Mouse (Mus musculus): Measurements from ENCODE around the gene Prkn. TPM values are rescaled to one million over a fixed set of nuclear protein-coding genes. Genes with fewer than 3 reads are reported as not detected.

Gene Prkn
- polyA plus RNA-seq, 1 experiment = 5.7 TPM

- TF ChIP-seq CTCF (IDR thresholded peaks at IDR 0.05; ENCODE audit: borderline replicate concordance, extremely low read depth, insufficient read depth, insufficient read length) (no peak), POLR2A (IDR thresholded peaks at IDR 0.05; ENCODE audit: borderline replicate concordance, extremely low read depth, insufficient read depth, insufficient read length, poor library complexity, severe bottlenecking) (no peak)
- DNase-seq (ENCODE audit: low read depth) = peak; percentile 58
These were observed 1080.8 kb downstream of the Prkn start for GRCm38 (mm10) chr17:11921026-11921425.

DNA sequence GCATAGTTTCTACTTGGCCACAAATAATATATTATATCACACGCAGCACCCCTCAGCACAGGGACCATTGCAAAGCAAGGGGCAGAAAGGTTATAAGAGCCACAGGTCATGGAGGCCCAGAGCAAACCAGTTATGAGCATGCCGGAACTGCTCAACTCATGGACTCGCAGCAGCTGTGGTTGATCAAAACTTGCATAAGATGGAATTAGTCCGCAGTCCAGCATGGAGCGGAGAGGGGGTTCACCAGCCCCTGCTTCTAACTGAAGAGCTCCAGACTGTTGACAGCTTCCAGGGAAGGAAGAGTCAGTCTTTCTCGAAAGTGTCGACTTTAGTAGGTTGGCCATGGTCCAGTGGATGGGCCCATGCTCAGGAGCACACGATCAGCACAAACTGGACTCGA lies 1083.8 kb downstream of the Prkn start:
- TF ChIP-seq POLR2A (IDR thresholded peaks at IDR 0.05; ENCODE audit: borderline replicate concordance, extremely low read depth, insufficient read depth, insufficient read length, poor library complexity, severe bottlenecking) (no peak), CTCF (IDR thresholded peaks at IDR 0.05; ENCODE audit: borderline replicate concordance, extremely low read depth, insufficient read depth, insufficient read length) (no peak)
- no peak for DNase-seq (ENCODE audit: low read depth)

GRCm38 (mm10) chr17:11926865-11927386 lies 1086.7 kb downstream of the Prkn start:
- peak; percentile 93 for DNase-seq (ENCODE audit: low read depth)
- TF ChIP-seq CTCF (IDR thresholded peaks at IDR 0.05; ENCODE audit: borderline replicate concordance, extremely low read depth, insufficient read depth, insufficient read length) (no peak), POLR2A (IDR thresholded peaks at IDR 0.05; ENCODE audit: borderline replicate concordance, extremely low read depth, insufficient read depth, insufficient read length, poor library complexity, severe bottlenecking) (no peak)

DNA sequence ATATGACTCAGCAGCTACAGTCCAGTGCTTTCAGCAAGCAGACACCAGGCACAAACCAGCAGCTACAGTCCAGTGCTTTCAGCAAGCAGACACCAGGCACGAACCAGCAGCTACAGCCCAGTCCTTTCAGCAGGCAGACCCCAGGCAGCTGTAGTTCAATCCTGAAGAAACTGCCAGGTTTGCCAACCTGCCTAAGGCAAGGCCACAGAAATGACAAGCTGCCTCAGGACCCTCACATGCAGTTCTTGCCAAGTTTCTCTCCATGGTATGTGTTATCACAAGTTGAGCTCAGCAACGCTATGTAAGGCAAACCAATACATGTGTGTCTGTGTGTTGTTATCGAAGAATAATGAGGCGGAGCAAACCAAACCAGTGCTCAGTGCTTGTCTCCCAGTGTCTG lies 1091.5 kb downstream of the Prkn start:
- DNase-seq (ENCODE audit: low read depth) = no peak
- TF ChIP-seq POLR2A (IDR thresholded peaks at IDR 0.05; ENCODE audit: borderline replicate concordance, extremely low read depth, insufficient read depth, insufficient read length, poor library complexity, severe bottlenecking) (no peak), CTCF (IDR thresholded peaks at IDR 0.05; ENCODE audit: borderline replicate concordance, extremely low read depth, insufficient read depth, insufficient read length) (no peak)

GRCm38 (mm10) chr17:11933737-11934136 lies 1093.6 kb downstream of the Prkn start:
- no peak for DNase-seq (ENCODE audit: low read depth)
- TF ChIP-seq CTCF (IDR thresholded peaks at IDR 0.05; ENCODE audit: borderline replicate concordance, extremely low read depth, insufficient read depth, insufficient read length) (no peak), POLR2A (IDR thresholded peaks at IDR 0.05; ENCODE audit: borderline replicate concordance, extremely low read depth, insufficient read depth, insufficient read length, poor library complexity, severe bottlenecking) (no peak)

DNA sequence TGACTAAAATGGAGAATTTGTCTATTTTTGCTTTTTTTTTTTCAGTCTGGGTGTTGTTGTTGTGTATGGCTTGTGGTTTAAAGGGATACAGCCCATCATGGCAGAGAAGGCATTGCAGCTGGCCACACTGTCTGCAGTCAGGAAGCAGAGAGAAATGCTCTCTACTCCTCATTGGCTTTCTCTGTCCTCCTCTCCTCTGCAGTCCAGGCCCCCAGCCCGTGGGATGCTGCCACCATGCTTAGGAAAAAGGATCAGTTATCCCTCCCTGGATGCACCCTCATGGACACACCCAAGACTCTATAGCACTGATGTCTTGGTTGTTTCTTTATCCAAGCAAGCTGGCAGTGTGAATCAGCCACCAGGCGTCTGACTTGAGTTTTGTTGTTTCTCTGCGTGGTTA lies 1107.3 kb downstream of the Prkn start:
- TF ChIP-seq POLR2A (IDR thresholded peaks at IDR 0.05; ENCODE audit: borderline replicate concordance, extremely low read depth, insufficient read depth, insufficient read length, poor library complexity, severe bottlenecking) (no peak), CTCF (IDR thresholded peaks at IDR 0.05; ENCODE audit: borderline replicate concordance, extremely low read depth, insufficient read depth, insufficient read length) (no peak)
- DNase-seq (ENCODE audit: low read depth) = no peak

DNA sequence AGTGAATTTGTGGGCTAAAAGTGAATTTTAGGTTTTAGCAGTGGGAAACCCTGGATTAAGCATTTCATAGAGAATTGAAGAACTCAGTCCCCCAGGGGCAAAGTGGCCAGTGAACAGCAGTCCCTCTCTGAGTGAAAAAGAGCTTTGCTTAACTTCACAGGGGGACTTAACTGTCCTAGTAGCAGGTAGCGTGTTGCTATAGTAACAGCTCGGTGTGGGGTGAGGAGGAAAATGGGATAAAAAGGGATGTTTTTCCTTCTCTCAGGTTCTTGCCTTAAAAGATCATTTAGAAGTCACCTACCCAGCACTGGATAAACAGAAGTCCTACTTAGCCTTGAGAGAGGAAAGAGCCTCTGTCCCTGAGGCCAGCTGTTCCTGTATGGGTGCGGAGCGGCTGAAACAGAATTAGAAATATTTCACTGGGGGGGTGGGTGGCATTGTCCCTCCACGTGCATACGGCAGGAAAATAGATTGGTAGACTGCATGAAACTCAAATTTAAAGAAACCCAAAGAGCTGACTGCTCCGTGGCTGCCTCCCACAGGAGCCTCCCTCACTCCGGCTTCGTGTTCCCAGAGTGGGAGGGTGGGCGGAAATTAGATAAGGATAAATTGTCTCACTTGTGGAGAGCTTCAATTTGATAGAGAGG lies 1109.5 kb downstream of the Prkn start:
- no peak for TF ChIP-seq CTCF (IDR thresholded peaks at IDR 0.05; ENCODE audit: borderline replicate concordance, extremely low read depth, insufficient read depth, insufficient read length)
- TF ChIP-seq POLR2A (IDR thresholded peaks at IDR 0.05; ENCODE audit: borderline replicate concordance, extremely low read depth, insufficient read depth, insufficient read length, poor library complexity, severe bottlenecking) = no peak
- DNase-seq (ENCODE audit: low read depth) = peak; percentile 70

DNA sequence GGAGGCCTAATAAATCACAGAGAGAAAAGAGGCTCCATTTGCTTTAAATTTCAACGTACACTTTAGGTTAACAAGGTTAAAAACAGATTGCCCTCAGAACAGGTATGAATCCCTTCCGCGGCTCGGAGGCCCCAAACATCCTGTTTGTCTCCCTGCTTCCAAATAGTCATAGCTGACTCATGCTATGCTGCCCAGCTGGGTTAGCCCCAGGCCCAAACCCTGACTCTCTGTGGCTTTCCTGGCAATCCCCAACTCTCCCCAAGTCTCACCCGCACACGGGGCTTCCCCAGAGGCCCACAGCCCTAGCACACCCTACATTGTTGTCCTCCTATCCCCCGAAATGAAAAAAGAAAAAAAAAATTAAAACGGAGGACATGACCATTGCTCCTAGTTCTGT lies 1110.0 kb downstream of the Prkn start:
- no peak for DNase-seq (ENCODE audit: low read depth)
- TF ChIP-seq POLR2A (IDR thresholded peaks at IDR 0.05; ENCODE audit: borderline replicate concordance, extremely low read depth, insufficient read depth, insufficient read length, poor library complexity, severe bottlenecking) (no peak), CTCF (IDR thresholded peaks at IDR 0.05; ENCODE audit: borderline replicate concordance, extremely low read depth, insufficient read depth, insufficient read length) (no peak)

- no peak for DNase-seq (ENCODE audit: low read depth)
- TF ChIP-seq CTCF (IDR thresholded peaks at IDR 0.05; ENCODE audit: borderline replicate concordance, extremely low read depth, insufficient read depth, insufficient read length) = no peak
- TF ChIP-seq POLR2A (IDR thresholded peaks at IDR 0.05; ENCODE audit: borderline replicate concordance, extremely low read depth, insufficient read depth, insufficient read length, poor library complexity, severe bottlenecking) = no peak
These were observed 1115.1 kb downstream of the Prkn start for GRCm38 (mm10) chr17:11955317-11955716.

- TF ChIP-seq CTCF (IDR thresholded peaks at IDR 0.05; ENCODE audit: borderline replicate concordance, extremely low read depth, insufficient read depth, insufficient read length) = no peak
- no peak for TF ChIP-seq POLR2A (IDR thresholded peaks at IDR 0.05; ENCODE audit: borderline replicate concordance, extremely low read depth, insufficient read depth, insufficient read length, poor library complexity, severe bottlenecking)
- DNase-seq (ENCODE audit: low read depth) = no peak
These were observed 1120.3 kb downstream of the Prkn start for GRCm38 (mm10) chr17:11960492-11960891.

DNA sequence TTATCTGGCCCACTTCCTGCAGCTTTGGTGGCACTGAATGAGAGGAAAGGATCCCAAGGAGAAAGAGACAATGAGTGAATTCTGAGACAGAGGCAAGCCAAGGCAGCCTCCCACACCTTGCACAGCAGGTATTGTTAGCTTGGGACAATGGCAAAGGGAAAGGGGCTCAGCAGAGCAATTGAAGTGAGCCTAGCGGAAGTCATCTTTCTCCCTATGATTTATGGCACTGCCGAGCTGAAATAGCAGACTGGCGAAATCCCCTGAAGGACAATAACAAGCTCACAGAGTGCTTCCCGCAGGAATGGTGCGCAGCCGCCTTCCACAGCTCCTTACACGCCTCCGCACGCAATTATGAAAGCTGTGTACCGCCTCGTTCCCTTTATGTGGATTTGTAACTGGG lies 1122.6 kb downstream of the Prkn start:
- TF ChIP-seq CTCF (IDR thresholded peaks at IDR 0.05; ENCODE audit: borderline replicate concordance, extremely low read depth, insufficient read depth, insufficient read length) (no peak), POLR2A (IDR thresholded peaks at IDR 0.05; ENCODE audit: borderline replicate concordance, extremely low read depth, insufficient read depth, insufficient read length, poor library complexity, severe bottlenecking) (no peak)
- DNase-seq (ENCODE audit: low read depth) = peak; percentile 80

DNA sequence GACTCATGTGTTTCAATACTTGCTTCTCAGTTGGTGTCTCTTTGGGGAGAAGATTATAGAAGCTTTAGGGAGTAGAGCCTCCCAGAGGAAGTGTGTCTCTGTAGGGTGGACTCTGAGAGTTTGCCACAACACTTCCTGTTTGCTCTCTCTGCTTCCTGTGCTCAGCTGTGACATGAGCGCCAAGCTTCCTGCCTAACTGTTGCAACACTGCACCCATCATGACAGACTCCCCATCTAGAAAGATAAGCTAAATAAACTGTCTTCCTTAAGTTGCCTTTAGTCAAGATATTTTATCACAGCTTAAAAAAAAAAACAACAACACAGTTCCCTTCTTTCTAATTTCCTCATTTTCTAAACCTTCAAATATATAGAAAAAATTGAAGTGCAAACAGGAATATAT lies 1130.0 kb downstream of the Prkn start:
- no peak for DNase-seq (ENCODE audit: low read depth)
- TF ChIP-seq POLR2A (IDR thresholded peaks at IDR 0.05; ENCODE audit: borderline replicate concordance, extremely low read depth, insufficient read depth, insufficient read length, poor library complexity, severe bottlenecking) (no peak), CTCF (IDR thresholded peaks at IDR 0.05; ENCODE audit: borderline replicate concordance, extremely low read depth, insufficient read depth, insufficient read length) (no peak)
